Mouse (Mus musculus) heart, postnatal 14 days (tissue): ENCODE results near the gene Ntn5. TPM values are rescaled to one million over a fixed set of nuclear protein-coding genes. Genes with fewer than 3 reads are reported as not detected.

Experiments
- DNase-seq, 2 experiments: peaks; one replicate each; pipeline ENCODE4 v3.0.0; 2021 to 2022
- intact Hi-C: fragments of 180-260 bp; cut with DNase I; formaldehyde crosslinking; loops from one replicate; pipeline ENCODE4 v1.15.1; 2025
- total RNA-seq, 2 experiments: library from RNA; stranded (reverse); gene quantifications; 2 replicates each; pipeline ENCODE4 v1.2.3; 2021

The Ntn5 gene
- total RNA-seq, 2 experiments from 2014 or later = 0.12 to 0.24 TPM

DNA sequence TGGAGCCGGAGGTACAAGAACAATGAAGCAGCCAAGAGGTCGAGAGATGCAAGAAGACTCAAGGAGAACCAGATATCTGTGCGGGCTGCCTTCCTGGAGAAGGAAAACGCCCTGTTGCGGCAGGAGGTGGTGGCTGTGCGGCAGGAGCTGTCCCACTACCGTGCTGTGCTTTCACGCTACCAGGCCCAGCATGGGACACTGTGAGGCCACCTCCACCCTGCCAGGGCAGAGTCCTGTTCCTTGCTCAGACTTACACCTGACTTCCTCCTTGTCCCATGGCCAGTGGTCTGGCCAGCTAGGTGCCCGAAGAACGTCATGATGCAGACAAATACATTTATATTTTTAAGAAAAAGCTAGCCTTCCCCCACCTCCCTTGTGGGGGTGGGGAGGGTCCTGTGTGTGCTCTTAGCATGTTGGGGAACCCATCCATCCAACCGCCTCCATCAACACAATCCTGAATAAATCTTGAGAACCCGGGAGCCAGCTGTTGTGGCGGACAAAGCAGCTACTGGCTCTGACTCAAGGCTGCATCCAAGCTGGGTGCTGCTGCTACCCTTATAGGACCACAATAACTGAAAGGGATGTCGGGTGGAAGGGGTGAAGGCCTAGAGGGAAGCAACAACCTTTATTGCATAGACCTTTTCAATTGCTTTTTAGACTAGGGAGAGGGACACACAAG lies 26.0 kb downstream of the Ntn5 start:
- intact Hi-C loops = no loop called here
- no peak for DNase-seq

DNA sequence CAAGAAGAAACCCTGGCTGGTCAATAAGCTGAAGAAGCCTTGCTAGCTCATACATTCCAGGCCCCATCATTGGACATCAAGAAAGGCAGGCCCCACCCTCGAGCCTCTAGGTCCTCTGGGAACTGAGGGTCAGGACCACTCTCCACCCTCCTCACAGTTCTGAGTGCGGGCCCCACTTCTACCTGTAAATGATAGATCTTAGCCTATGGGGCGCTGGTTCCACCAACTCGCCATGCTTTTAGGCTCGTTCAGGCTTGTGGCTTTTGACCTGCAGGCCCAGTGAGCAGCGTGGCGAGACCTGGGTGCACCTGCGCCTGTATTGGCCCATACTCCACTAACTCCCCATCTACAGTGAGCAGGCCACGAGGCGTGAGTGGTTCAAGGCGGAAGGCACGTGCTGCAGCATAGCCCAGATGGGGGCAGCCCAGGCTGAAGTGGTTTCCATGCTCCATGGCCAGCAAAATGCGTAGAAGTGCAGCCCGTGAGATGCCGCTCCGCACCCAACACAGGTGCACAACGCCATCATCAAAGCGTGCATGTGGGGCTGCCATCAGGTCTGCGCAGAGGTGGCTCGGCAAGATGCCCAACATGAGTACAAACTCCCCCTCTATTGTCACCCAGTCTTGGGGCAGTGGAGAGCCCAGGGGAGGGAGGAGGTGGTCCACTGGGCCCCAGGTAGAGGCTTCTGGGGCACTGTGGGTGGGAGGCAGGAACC lies 26.8 kb downstream of the Ntn5 start:
- intact Hi-C loops = no loop called here
- no peak for DNase-seq

DNA sequence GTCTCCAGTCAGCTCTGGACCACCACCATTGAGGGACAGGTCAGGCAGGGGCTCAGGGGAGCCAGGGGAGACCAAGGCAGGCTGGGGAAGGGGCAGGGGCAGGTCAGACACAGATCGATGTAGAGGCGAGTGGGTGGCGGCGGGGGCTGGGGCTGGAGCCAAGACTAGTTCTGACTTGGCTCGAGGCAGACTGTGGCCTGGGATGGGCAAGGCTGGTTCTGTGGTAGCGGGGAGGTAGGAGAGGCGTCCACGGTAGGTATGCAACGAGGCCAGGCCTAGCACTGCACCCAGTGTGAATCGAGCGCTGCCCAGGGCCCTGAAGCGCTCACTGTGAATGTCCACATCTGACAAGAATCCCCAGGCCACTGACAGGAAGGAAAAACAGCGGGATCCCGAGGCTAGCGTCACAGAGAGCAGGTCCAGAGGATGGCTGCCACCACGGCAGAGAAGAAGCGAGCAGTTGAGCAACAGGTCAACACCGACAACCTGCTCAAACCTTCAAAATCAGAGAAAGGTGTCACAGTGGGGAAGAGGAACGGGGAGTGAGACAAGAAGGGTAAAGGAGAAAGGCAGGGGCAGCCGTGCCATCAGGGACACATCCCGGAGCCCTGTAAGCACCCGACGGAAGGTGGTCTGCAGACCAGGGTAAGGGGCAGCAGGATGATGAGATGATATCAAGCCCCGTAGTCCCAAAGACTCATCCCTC lies 27.6 kb downstream of the Ntn5 start:
- DNase-seq = no peak
- intact Hi-C loops = no loop called here

DNA sequence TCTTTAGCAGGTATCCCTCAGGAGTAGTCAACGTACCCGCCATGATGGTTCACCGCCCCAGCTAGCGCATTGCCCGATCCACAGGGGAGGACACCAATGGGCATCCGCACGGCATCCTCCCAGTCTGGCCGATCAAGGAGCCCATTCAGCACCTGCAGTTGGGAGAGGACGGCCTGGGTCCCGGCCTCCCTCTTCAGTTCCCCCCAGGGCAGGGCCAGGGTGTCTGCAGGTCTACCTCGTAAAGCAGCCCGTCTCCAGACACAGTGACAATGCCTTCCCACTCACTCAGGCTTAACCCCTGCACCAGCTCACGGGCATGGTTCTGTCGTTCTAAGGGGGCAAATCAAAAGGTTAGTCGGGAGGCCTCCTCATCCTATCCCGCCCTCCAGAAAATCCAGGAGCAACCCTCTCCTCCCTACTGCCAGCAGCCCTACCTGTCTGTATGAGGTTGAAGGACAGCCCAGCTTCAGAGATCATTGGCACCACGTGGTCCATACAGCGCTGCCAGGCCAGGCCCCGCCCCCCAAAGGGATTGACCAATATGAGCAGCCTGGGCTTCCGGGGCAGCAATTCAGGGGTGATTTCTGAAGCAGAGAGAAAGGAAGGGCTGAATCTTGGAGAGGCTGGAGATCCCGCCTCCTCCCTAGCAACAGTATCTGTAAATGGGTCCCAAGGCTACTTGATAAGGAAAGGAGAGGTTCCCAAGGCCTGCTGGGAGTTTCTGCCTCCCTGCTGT lies 28.4 kb downstream of the Ntn5 start:
- intact Hi-C loops = no loop called here
- no peak for DNase-seq

DNA sequence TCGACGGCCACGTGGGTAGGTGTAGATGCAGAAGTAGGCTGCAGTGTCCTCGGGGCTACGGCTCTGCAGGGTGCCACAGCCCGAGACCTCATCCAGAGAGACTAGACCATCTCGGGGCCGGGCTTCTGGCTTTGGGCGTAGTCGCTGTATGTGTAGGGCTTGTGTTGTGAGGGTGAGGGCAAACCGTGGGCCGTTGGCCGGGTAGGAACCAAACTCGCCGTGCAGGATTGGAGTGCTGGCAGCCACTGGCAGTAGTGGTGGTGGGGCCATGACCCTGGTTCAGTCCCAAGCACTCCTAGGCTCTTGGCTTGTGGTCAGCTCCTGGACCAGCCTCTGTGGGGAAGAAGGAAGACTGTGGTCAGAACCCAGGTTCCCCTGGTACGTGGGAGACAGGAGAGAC lies 29.6 kb downstream of the Ntn5 start:
- intact Hi-C loops = no loop called here
- DNase-seq = no peak

DNA sequence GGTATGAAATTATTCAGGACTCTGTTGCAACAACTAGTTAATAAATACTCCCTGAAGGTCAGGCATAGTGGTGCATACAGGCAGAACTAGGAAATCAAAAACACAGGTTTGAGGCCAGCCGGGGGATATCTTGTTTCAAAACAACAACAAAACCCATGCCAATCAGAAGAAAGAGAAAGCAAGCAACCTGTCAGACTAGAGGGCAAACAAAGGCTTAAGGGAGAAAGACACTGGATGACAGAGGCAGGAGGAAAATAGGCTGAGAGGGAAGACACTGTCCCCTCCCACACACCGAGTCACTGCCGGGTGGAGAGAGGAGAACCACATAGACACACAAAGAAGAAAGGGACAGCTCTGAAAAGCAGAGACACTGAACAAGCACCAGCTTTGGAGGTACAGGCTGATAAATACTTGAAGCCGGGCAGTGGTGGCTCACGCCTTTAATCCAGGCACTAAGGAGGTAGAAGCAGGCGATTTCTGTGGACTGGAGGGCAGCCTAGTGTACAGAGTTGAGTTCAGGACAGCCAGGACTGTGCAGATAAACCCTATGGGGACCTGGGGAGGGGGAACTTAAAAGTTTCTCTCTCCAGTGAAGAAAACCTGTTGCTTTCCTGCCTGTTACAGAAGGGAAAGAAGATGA lies 30.2 kb downstream of the Ntn5 start:
- DNase-seq = no peak
- intact Hi-C loops = no loop called here

DNA sequence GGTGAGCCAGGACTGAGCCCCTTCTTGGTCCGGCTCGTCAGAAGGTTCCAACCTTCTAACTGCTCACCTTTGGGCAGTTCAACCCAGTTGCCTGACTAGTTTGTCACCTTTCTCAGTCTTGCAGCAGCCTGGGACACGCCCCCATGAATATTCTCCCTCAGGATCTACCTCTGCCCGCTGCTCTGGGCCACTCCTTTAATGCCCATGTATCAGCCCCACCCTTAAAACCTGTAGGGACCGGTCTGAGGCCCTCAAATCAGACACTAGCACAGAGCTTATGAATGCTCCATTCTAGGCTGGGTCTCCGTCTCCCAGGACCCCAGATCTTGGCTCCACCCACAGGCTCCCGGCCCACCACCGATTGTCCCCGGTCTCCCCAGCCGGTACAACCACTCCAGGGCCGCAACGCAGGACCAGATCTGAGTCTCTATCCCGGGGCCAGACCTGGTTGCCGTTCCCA lies 30.8 kb downstream of the Ntn5 start:
- no peak for DNase-seq
- intact Hi-C loops = no loop called here

DNA sequence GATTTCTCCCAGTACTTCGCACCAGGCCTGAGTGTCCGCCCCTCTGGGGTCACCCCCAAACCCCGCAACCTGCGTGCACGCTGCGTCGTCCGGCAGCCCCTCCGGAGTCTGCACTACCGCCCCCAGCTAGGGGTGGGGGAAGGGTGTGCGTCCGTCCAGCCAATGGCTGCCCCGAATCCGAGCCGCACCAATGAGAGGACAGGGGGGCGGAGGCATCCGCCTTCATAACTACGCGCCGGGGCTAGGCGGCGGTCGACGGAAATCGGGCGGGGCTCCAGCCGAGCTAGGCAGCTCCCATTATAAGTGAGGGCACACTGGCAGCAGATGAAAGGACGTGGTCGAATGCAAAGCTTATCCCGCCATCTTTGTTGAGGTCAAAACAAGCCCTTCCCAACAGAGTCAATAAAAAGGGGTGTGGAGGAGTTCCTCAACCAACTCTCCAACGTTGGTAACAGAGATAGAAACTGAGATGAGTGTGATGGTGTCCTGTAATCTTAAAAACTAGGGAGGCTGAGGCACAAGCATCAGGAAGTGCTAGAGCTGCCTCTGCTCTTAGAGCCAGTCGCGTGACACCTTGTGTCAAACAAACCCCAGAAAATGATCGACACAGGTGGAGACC lies 31.4 kb downstream of the Ntn5 start, which contains the start of gene Rpl18:
Gene Rpl18, plus strand, starts transcription at position 368 of the 619 bp plus-strand sequence.
- peak; percentile 98 for DNase-seq
- intact Hi-C loops = no loop called here

DNA sequence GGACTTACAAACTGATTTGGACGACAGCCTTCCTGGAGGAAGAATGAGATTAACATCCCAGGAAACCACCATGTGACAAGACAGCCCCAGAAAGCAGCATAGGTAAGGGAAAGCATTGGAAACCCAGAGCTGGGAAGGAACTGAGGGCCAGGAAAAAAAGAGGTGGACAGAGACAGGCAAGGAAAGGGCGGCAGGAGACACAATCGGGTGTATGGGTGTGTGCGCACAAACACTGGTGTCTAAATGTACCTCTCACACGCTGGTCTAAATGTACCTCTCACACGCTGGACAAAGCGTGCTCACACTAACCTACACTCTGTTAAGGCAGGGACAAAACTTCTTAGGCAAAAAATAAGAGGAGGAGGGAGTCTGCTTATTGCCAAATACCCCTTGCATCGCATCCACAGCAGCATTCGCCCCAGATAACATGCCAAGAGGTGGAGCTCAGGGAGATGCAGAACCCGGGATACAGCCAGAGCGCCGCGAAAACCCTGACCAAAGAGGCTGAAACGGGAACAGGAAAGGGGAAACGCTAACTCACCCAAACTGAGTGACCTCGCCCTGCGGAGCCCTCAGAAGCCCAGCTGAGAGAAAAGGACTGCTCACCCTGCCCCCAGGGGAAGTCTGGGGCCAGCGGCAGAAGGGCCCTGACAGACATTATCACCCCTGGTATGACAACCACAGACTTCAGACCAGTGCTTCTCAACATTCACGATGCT lies 32.1 kb downstream of the Ntn5 start:
- DNase-seq = no peak
- intact Hi-C loops = no loop called here

DNA sequence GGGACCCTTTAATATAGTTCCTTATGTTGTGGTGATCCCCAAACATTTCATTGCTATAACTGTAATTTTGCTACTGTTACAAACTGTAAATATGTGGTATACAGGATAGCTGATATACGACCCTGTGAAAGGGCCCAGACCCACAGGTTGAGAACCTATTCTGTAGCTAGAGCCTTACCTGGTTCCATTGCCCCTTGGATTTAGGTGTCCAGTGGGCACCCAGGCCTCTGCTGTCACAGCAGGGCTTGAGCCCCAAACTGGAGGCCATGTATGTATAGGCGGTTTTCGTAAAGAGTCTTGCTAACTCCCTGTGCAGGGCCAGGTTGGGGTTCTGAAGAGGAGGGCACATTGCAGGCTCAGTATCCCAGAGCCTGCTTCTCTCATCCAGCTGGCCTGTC lies 32.6 kb downstream of the Ntn5 start:
- intact Hi-C loops = no loop called here
- DNase-seq = no peak

DNA sequence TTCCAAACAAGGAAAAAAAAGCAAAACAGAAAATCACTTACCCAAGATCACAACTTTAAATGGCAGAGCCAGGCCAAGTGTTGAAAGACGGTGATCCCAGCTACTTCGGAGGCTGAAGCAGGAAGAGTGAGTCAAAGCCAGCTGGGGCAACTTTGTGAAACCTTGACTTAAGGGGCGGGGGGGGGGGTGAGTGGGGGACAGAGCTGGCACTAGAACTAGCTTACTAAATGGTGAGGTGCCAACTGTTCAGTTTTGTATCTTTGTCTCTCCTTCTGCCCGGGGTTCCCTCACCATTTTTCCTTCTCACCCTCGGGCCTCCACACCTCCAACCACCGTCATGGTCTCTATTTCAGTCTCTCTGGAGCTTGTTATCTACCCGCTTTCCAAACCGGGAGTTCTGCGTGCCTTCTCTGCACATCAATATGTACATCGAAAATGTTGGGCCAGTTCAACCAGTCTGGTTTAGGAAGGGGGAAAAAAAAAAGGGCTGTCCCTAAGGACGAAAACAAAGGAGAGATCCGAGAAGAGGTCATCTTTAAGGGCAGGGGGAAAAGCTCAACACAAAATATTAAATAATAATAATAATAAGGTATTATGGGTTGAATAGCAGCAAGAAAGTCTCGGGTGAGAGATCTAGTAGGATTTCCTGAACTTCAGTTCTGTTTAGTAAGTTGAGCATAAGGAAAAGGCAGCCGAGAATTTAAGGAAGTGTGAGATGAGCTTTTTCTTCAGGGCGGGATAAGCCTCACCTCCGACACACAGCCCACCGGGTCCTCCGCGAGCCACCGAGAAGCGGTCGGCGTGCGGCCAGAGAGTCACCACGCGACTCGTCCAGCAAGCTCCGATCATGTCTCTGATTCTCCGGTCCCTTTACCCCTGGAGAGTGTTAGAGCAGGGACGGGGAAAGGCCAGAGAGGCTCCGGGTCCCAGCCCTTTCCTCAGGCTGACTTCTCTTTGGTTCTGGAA lies 33.4 kb downstream of the Ntn5 start:
- no peak for DNase-seq
- intact Hi-C loops = no loop called here

DNA sequence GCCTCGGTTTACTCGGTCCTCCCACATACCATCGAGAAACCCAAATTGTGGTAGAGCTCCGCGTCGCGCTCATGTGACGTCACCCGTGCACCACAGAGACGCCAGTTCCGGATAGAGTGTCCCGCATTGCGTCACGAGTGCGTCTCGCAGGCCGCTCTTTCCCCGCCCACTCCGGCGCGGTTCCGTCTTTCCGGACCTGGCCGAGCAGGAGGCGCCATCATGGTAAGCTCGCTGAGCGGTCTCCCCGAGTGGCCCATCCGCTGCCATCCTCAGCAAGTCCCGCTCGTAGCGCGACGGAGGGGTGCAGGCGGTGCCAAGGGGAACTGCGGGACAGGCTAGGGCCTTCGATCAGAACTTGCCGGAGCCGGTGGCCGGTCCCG lies 34.1 kb downstream of the Ntn5 start, which contains the start of gene Sphk2:
Gene Sphk2, minus strand, starts transcription at position 85 of the 380 bp plus-strand sequence.
- intact Hi-C loops = no loop called here
- peak; percentile 98 to 99 for DNase-seq

DNA sequence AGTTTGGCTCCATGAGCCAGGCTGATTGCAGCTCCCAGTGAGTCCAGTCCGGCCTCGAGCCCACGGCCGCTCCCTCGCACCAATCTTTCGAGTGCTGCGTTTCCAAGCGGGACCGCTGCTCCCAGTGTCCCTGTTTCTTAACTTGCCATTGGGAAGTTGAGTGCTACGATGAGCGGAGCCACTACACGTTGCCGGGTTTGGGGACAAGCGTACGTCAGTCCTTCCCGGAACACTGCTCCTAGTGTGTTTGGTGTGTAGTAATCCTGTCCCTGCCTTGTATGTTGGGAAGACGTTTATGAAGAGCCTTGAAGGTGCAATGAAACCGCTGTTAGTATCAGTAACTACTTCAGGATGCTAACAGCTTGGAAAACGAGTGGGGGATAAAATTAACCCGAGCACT lies 34.5 kb downstream of the Ntn5 start:
- intact Hi-C loops = no loop called here
- DNase-seq = no peak

DNA sequence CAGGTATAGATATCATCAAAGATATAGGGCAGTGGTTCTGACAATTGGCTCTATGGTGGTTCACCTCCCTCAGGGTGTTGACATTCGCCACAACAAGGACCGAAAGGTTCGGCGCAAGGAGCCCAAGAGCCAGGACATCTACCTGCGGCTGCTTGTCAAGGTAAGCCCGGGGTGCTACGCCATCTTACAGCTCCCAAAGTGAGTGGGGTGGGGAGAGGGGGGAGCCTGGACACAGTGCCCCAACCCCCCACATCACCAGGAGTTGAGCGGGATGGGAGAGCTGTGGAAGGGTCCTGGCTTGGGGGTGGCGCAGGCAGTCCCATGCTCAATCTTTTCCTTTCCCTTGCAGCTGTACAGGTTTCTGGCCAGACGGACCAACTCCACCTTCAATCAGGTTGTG lies 35.4 kb downstream of the Ntn5 start:
- intact Hi-C loops = no loop called here
- DNase-seq = no peak

DNA sequence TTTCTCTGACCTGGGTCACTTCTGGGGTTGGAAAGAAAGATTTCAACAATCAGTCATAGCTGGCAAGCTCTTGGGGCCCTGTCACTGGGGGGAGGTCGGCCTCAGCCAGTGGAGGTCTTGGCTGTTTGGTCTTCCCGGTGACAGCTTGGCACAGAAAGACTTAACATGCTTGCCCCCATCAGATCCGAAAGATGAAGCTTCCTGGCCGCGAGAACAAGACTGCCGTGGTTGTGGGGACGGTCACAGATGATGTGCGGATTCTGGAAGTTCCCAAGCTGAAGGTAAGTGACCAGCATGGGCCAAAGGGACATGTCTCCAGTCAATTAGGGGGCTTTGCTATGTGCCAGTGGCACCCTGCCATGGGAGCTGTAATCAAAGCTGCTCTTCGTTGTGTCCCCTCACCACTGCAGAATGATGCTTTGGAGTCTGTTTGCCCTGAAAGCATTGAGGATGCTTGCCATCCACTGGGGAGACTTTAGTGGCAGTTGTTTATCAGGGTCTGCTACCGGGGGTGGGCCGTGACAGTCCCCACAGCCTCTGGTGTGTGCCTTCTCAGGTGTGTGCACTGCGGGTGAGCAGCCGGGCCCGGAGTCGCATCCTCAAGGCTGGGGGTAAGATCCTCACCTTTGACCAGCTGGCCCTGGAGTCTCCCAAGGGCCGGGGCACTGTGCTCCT lies 36.1 kb downstream of the Ntn5 start:
- no peak for DNase-seq
- intact Hi-C loops = no loop called here

DNA sequence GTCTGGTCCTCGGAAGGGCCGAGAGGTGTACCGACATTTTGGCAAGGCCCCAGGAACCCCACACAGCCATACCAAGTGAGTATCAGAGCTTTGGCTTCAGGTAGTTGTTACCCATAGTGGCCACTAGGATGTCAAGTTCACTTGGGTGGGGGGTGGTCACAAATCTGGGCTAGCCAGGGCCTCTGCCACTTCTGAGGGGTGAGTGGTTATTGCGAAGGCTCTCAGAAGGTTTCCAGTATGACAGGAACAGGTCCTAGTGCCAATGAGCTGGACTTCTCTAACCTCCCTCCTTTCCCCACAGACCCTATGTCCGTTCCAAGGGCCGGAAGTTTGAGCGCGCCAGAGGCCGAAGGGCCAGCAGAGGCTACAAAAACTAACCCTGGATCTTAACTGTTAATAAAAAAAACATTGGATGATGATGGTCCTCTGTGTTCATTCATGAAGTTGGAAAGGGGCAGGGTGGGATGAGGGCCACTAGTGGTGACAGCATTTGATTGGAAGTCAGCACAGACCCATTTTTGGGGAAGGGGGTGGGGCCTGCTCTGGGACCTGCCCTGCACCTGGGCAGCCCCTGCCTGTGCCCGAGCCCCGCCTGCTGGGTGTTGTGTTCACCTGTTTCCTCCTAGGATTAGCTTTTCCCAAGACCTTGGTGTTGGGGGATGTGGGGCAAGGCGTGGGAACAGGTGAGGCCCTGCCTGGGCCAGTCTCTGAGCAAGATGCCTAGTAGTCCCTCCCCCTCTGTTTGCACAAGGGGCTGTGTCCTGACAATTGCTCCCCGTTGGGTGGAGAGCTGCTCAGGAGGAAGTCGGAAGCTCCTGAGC lies 36.8 kb downstream of the Ntn5 start, which contains the start of gene Fam83e:
Gene Fam83e, plus strand, starts transcription at position 800 of the 821 bp plus-strand sequence.
- intact Hi-C loops = no loop called here
- DNase-seq = no peak

DNA sequence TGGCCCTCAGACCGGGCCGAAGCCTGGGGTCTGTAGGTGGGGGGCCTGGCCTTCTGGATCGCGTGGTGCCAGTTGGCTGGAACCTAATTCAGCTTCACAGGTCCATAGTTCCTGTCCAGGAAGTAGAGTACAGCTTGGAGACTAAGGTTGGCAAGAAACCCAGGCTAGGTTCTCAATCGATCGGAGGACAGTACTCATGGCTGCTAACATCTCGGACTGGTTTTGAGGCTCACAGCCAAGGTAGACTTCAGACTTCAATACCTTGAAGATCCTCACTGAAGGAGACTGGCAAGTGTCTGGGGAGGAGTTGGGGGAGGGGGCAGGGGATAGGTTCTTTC lies 37.4 kb downstream of the Ntn5 start:
- no peak for DNase-seq
- intact Hi-C loops = no loop called here
